Mouse (Mus musculus) hindbrain, postnatal 0 days (tissue): Measurements from ENCODE around the gene Atp11a. TPM values are rescaled to one million over a fixed set of nuclear protein-coding genes. Genes with fewer than 3 reads are reported as not detected.
A peak's percentile ranks its signal among the peaks of the same experiment; 100 is the strongest.

ENCODE experiments used
- ATAC-seq: fragments of 200-750 bp; cut with Nextera tagmentation; 2 replicates; pipeline ENCODE4 v1.8.0; 2017; ENCODE audit warnings: mild to moderate bottlenecking, moderate TSS enrichment, moderate library complexity
- DNase-seq: peaks from one replicate; pipeline ENCODE4 v3.0.0-alpha.2; 2015; ENCODE audit warnings: low spot score
- H3K27ac ChIP-seq: fragments of 300-500 bp; sonication (generic); 2 replicates; pipeline ENCODE4 v1.5.1; 2014; ENCODE audit warnings: mild to moderate bottlenecking
- H3K27me3 ChIP-seq: fragments of 300-500 bp; sonication (generic); 2 replicates; pipeline ENCODE4 v1.6.1; 2014; ENCODE audit warnings: low read length, mixed read lengths; ENCODE audit not compliant: insufficient read depth
- H3K36me3 ChIP-seq: fragments of 300-500 bp; sonication (generic); 2 replicates; pipeline ENCODE4 v1.6.1; 2014; ENCODE audit warnings: low read length, mixed read lengths; ENCODE audit not compliant: insufficient read depth
- H3K4me1 ChIP-seq: fragments of 300-500 bp; sonication (generic); 2 replicates; pipeline ENCODE4 v1.6.1; 2014; ENCODE audit warnings: antibody characterized with exemption, low read length, mixed read lengths; ENCODE audit not compliant: insufficient read depth
- H3K4me2 ChIP-seq: fragments of 300-500 bp; sonication (generic); 2 replicates; pipeline ENCODE4 v1.6.1; 2014; ENCODE audit warnings: low read depth, mild to moderate bottlenecking, low read length, moderate library complexity, mixed read lengths
- H3K4me3 ChIP-seq: fragments of 300-500 bp; sonication (generic); 2 replicates; pipeline ENCODE4 v1.5.1; 2014; ENCODE audit warnings: low read length
- H3K9ac ChIP-seq: fragments of 300-500 bp; sonication (generic); replicated peaks from 2 replicates; pipeline ENCODE4 v1.6.1; 2014; ENCODE audit warnings: mild to moderate bottlenecking, low read length, moderate library complexity, mixed read lengths
- H3K9me3 ChIP-seq: fragments of 300-500 bp; sonication (generic); 2 replicates; pipeline ENCODE4 v1.6.1; 2016; ENCODE audit warnings: low read length, mixed read lengths
- CTCF ChIP-seq: IDR thresholded peaks from 2 replicates; pipeline ENCODE4 v1.5.1; 2016; ENCODE audit warnings: antibody characterized with exemption, control low read depth, low read depth
- WGBS: fragments of 180-500 bp; shearing (Covaris S2); extraction: QIAGEN DNeasy Blood & Tissue Kit; methylation state at CpG from one replicate; pipeline ENCODE4 v1.1.7; 2014; 5-methylcytosine and 5-hydroxymethylcytosine counted together
- polyA plus RNA-seq: library from polyadenylated mRNA; unstranded; fragments of >200 nt; fragmentation: Nextera tagmentation; extraction: Ambion mirVana; gene quantifications from 2 replicates; pipeline ENCODE4 v1.2.1, GENCODE M21; 2015
- total RNA-seq: library from RNA; depleted of rRNA; stranded (reverse); fragments of >200 nt; gene quantifications from 2 replicates; pipeline ENCODE4 v1.2.3, GENCODE M21; 2014

Gene Atp11a
- total and polyA plus RNA-seq, 2 experiments from 2014 or later, result 12.5 to 48.8 TPM

GRCm38 (mm10) chr8:12755312-12755711 lies 1.5 kb upstream of the Atp11a start:
- 54% methylated on average over 2 of the region's 2 CpGs for WGBS
- no peak overlapping the region for H3K4me3 ChIP-seq
- no peaks in the 10 kb centered on the region for H3K36me3 ChIP-seq
- H3K27ac ChIP-seq, result no peak overlapping the region
- ATAC-seq (no peak), DNase-seq (peak; percentile 34)
- H3K4me2 ChIP-seq, result no peak overlapping the region
- no peaks in the 10 kb centered on the region for H3K27me3 ChIP-seq
- peak; percentile 54 for TF ChIP-seq CTCF
- peaks cover 3% of the 10 kb centered on the region; the same call in 1 of the 2 replicates for H3K4me1 ChIP-seq
- H3K9ac ChIP-seq, result no peak overlapping the region
- H3K9me3 ChIP-seq, result no peaks in the 10 kb centered on the region

- H3K4me2 ChIP-seq, result no peak overlapping the region
These were observed 988 bp upstream of the Atp11a start for GRCm38 (mm10) chr8:12755826-12756225.

GRCm38 (mm10) chr8:12757231-12757940 lies 572 bp downstream of the Atp11a start:
- TF ChIP-seq CTCF, result no peak
- no peaks in the 10 kb centered on the region for H3K27me3 ChIP-seq
- peak overlapping the region; percentile 93 for H3K4me3 ChIP-seq
- H3K36me3 ChIP-seq, result no peaks in the 10 kb centered on the region
- H3K27ac ChIP-seq, result peak overlapping the region; percentile 72
- WGBS, result under 1% methylated on average over 58 of the region's 61 CpGs
- no peaks in the 10 kb centered on the region for H3K9me3 ChIP-seq
- H3K4me1 ChIP-seq, result peaks cover 3% of the 10 kb centered on the region; the same call in 1 of the 2 replicates
- peak overlapping the region; percentile 94 for H3K4me2 ChIP-seq
- ATAC-seq (peak; percentile 72), DNase-seq (peak; percentile 30)
- peak overlapping the region; percentile 91 for H3K9ac ChIP-seq

More at GRCm38 (mm10) chr8:12755826-12756225, 988 bp upstream of the Atp11a start:
- TF ChIP-seq CTCF, result no peak
- no peak for ATAC-seq
- Histone ChIP-seq H3K27me3 (no peaks in the 10 kb centered on the region), H3K9me3 (no peaks in the 10 kb centered on the region), H3K36me3 (no peaks in the 10 kb centered on the region), H3K4me1 (peaks cover 3% of the 10 kb centered on the region; the same call in 1 of the 2 replicates), H3K4me3 (no peak overlapping the region), H3K9ac (no peak overlapping the region), H3K27ac (peak overlapping the region; percentile 72; the same call in 1 of the 2 replicates)
- DNase-seq, result no peak
- 88% methylated on average over 5 of the region's 5 CpGs for WGBS

- no peaks in the 10 kb centered on the region for H3K27me3 ChIP-seq
- no peaks in the 10 kb centered on the region for H3K9me3 ChIP-seq
- 83% methylated on average over 3 of the region's 3 CpGs for WGBS
- no peak overlapping the region for H3K4me3 ChIP-seq
- no peak for TF ChIP-seq CTCF
- H3K9ac ChIP-seq, result no peak overlapping the region
- ATAC-seq, result no peak
- no peaks in the 10 kb centered on the region for H3K36me3 ChIP-seq
- peaks cover 3% of the 10 kb centered on the region; the same call in 1 of the 2 replicates for H3K4me1 ChIP-seq
- DNase-seq, result no peak
- no peak overlapping the region for H3K4me2 ChIP-seq
- H3K27ac ChIP-seq, result no peak overlapping the region
These were observed 3.1 kb downstream of the Atp11a start for GRCm38 (mm10) chr8:12759963-12760362.

DNA sequence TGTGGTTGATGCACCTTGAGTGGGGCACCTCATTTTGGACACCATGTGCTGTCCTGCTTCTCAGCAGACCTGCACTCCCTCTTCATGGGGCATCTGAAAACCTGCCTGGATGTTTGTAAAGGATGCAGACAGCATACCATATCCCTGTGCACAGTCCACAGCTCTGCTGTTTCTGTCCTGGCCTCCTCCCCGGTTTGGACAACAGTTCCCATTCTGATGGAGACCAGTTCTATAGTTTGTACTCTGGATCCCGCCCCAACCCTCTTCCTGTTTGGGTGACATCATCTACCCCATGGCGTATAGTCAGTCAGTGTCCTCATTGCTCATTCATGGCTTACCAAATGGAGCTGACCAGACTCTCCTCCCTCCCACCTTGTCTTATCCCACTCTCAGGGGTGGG lies 5.1 kb downstream of the Atp11a start:
- DNase-seq (no peak), ATAC-seq (no peak)
- TF ChIP-seq CTCF, result no peak
- Histone ChIP-seq H3K9ac (no peak overlapping the region), H3K36me3 (0 out of 2 replicates have a peak, but pooled peaks cover 2% of the 10 kb centered on the region), H3K4me2 (no peak overlapping the region), H3K4me3 (no peak overlapping the region), H3K4me1 (0 out of 2 replicates have a peak, but pooled peaks cover 3% of the 10 kb centered on the region), H3K9me3 (no peaks in the 10 kb centered on the region), H3K27me3 (no peaks in the 10 kb centered on the region), H3K27ac (no peak overlapping the region)
- 91% methylated on average over 3 of the region's 3 CpGs for WGBS

- 78% methylated on average over 4 of the region's 4 CpGs for WGBS
- no peak for ATAC-seq
- no peaks in the 10 kb centered on the region for H3K27me3 ChIP-seq
- no peak overlapping the region for H3K9ac ChIP-seq
- H3K4me3 ChIP-seq, result no peak overlapping the region
- TF ChIP-seq CTCF, result no peak
- no peak for DNase-seq
- H3K27ac ChIP-seq, result no peak overlapping the region
- 0 out of 2 replicates have a peak, but pooled peaks cover 3% of the 10 kb centered on the region for H3K4me1 ChIP-seq
- H3K9me3 ChIP-seq, result no peaks in the 10 kb centered on the region
- 0 out of 2 replicates have a peak, but pooled peaks cover 4% of the 10 kb centered on the region for H3K36me3 ChIP-seq
- no peak overlapping the region for H3K4me2 ChIP-seq
These were observed 6.8 kb downstream of the Atp11a start for GRCm38 (mm10) chr8:12763565-12764108.
